Mouse (Mus musculus) c-Kit-negative CD71-positive TER-119-positive erythroid progenitor cells, embryonic 14.5 days (primary cell): Measurements from ENCODE around the gene Plxnb1.

Experiments
- DNase-seq: peaks from one replicate; pipeline ENCODE4 v3.0.0-alpha.2; 2013; ENCODE audit warnings: low read depth, low spot score

Gene Plxnb1

DNA sequence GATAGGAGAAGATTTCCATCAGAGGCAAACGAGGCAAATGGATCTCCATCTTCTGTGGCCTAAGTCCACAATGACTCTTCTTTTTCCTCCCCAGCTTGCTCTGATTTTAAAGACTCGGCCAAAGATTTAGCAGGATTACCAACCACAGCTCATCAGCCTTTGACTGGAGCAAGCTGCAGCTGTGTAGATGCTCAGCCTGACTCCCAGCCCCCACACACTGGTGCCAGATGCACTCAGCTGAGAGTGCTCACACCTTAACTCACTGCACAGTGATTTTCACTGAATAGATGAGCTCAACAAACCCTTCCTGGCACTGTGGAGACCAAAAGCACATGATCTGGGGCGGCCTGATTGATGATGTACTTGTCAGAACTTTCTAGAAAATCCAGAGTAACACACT lies 66.8 kb downstream of the Plxnb1 start, which contains the start of gene Fbxw21:
Fbxw21 (minus strand) TSS at position 101 of the 400 bp plus-strand sequence.
- DNase-seq: no peak

DNA sequence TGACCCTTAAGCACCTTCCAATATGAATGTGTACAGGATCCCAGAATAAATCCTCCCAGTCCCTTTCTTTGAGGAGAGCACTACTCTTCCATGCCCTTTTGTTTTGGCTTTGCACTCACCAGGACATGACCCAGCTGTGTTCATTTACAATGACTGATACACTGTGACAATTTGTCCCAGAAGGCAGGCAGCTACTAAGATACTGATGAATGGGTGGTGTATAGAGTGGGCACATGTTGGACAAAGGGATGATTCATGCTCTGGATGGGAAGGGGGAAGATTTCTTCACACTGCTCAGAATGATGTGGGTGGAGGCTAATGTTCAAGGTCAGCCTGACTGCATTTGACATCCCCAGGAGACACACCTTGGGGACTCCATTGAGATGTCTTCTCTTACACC lies 72.1 kb downstream of the Plxnb1 start:
- no peak for DNase-seq
